ENCODE assay signal across 27 mouse cellular contexts in genomic region chr1:170630489-170630888, GRCm38 (mm10). TPM values are rescaled to one million over a fixed set of nuclear protein-coding genes. Genes with fewer than 3 reads are reported as not detected.
DNase-seq lines count a peak whose midpoint lies in the region; ATAC-seq and TF ChIP-seq lines count a peak whose summit lies in the region.
"Had no signal": no experiment of that assay in that cellular context is flagged by ENCODE, and none has a peak within 500 bp of the region (broad histone marks: within the 10 kb centered on the region; RNA-seq: fewer than 3 reads in every experiment).

No protein-coding gene starts in this region.

- H3K36me3 ChIP-seq in heart, embryonic 10.5 days, result no peaks in the 10 kb centered on the region
- no peaks in the 10 kb centered on the region for H3K36me3 ChIP-seq in C2C12 (ENCODE audit: control insufficient read depth, insufficient read depth)
- H3K36me3 ChIP-seq in liver, embryonic 16.5 days (ENCODE audit: control insufficient read depth, insufficient read depth), result no peaks in the 10 kb centered on the region
- H3K36me3 ChIP-seq: embryonic facial prominence, embryonic 15.5 days; forebrain, embryonic 10.5 days; hindbrain, embryonic 13.5 days; limb, embryonic 13.5 days; neural tube, embryonic 12.5 days had no signal

- TF ChIP-seq CTCF in C2C12 (IDR thresholded peaks at IDR 0.05; ENCODE audit: control insufficient read depth, insufficient read depth, insufficient read length), result no peak

- H3K4me1 ChIP-seq in heart, embryonic 10.5 days, result no peaks in the 10 kb centered on the region
- H3K4me1 ChIP-seq in liver, embryonic 16.5 days (ENCODE audit: control insufficient read depth, low read depth, low read length), result peaks cover 7% of the 10 kb centered on the region
- H3K4me1 ChIP-seq: embryonic facial prominence, embryonic 15.5 days; forebrain, embryonic 10.5 days; hindbrain, embryonic 13.5 days; limb, embryonic 13.5 days; neural tube, embryonic 12.5 days had no signal

- H3K79me2 ChIP-seq in C2C12 (ENCODE audit: control insufficient read depth, insufficient read depth), result no peaks in the 10 kb centered on the region

- no peaks in the 10 kb centered on the region for H3K27me3 ChIP-seq in heart, embryonic 10.5 days (ENCODE audit: insufficient read depth, poor library complexity, severe bottlenecking)
- H3K27me3 ChIP-seq in C2C12 (ENCODE audit: control insufficient read depth, insufficient read depth, insufficient read length), result no peaks in the 10 kb centered on the region
- H3K27me3 ChIP-seq in liver, embryonic 16.5 days (ENCODE audit: control insufficient read depth, insufficient read depth, low read depth, low read length), result no peaks in the 10 kb centered on the region
- H3K27me3 ChIP-seq: embryonic facial prominence, embryonic 15.5 days; hindbrain, embryonic 13.5 days; limb, embryonic 13.5 days; neural tube, embryonic 12.5 days had no signal

- no peak overlapping the region for H3ac ChIP-seq in C2C12 (ENCODE audit: control insufficient read depth, insufficient read length, low read depth)

- no peak overlapping the region for H3K4me2 ChIP-seq in liver, embryonic 16.5 days (ENCODE audit: low read depth, low read length)
- H3K4me2 ChIP-seq: embryonic facial prominence, embryonic 15.5 days; hindbrain, embryonic 13.5 days; limb, embryonic 13.5 days; lung, embryonic 14.5 days; neural tube, embryonic 12.5 days had no signal

- H3K79me3 ChIP-seq in C2C12 (ENCODE audit: low read depth), result no peaks in the 10 kb centered on the region

- H3K9me3 ChIP-seq in heart, embryonic 10.5 days, result no peaks in the 10 kb centered on the region
- no peaks in the 10 kb centered on the region for H3K9me3 ChIP-seq in liver, embryonic 16.5 days (replicated peaks; ENCODE audit: control insufficient read depth, low read length)
- H3K9me3 ChIP-seq: embryonic facial prominence, embryonic 15.5 days; forebrain, embryonic 10.5 days; hindbrain, embryonic 13.5 days; limb, embryonic 13.5 days; neural tube, embryonic 12.5 days had no signal

- peak; percentile 45 for DNase-seq in heart, embryonic 10.5 days (ENCODE audit: low spot score)
- DNase-seq in heart, adult 11 months, result no peak
- DNase-seq in spleen, adult 18-20 months, result no peak
- DNase-seq in lung, postnatal 10 days, result no peak
- DNase-seq in adrenal gland, postnatal 10 days, result no peak
- DNase-seq: adrenal gland, postnatal 14 days; cerebellum, adult 9-11 months; forebrain, postnatal 0 days; gastrocnemius, postnatal 14 days; heart, adult 18-20 months; kidney, adult 9 months; kidney, postnatal 14 days; lung, embryonic 14.5 days; lung, postnatal 36 days; midbrain, embryonic 14.5 days; right cerebral cortex, postnatal 25 days; thymus, postnatal 36 days had no signal

- H3K4me3 ChIP-seq in heart, embryonic 10.5 days, result no peak overlapping the region
- no peak overlapping the region for H3K4me3 ChIP-seq in C2C12 (ENCODE audit: insufficient read depth, poor library complexity, severe bottlenecking)
- H3K4me3 ChIP-seq in liver, embryonic 16.5 days (ENCODE audit: low read depth, low read length), result no peak overlapping the region
- H3K4me3 ChIP-seq: embryonic facial prominence, embryonic 15.5 days; forebrain, embryonic 10.5 days; hindbrain, embryonic 13.5 days; limb, embryonic 13.5 days; megakaryocyte, embryonic 14.5 days; neural tube, embryonic 12.5 days had no signal

- peak; percentile 77 for ATAC-seq in erythroblast, adult 5-6 weeks (replicated peaks; ENCODE audit: low FRiP score, poor library complexity, severe bottlenecking)
- peak; percentile 84 for ATAC-seq in liver, embryonic 16.5 days (ENCODE audit: low read depth)
- ATAC-seq: activated CD4-positive, CD25-positive, alpha-beta regulatory T cell, adult 4 months; forebrain, postnatal 0 days had no signal

- no peak overlapping the region for H3K9ac ChIP-seq in liver, embryonic 16.5 days (ENCODE audit: low read depth, low read length)
- H3K9ac ChIP-seq: embryonic facial prominence, embryonic 15.5 days; forebrain, postnatal 0 days; hindbrain, embryonic 13.5 days; limb, embryonic 13.5 days; lung, embryonic 14.5 days; neural tube, embryonic 12.5 days had no signal

- no peak overlapping the region for H3K27ac ChIP-seq in heart, embryonic 10.5 days
- H3K27ac ChIP-seq in liver, embryonic 16.5 days (ENCODE audit: low read length), result no peak overlapping the region; the same call in 1 of the 2 replicates
- H3K27ac ChIP-seq: embryonic facial prominence, embryonic 15.5 days; forebrain, embryonic 10.5 days; hindbrain, embryonic 13.5 days; limb, embryonic 13.5 days; neural tube, embryonic 12.5 days had no signal

- WGBS in heart, embryonic 10.5 days, result 80% methylated on average over 4 of the region's 4 CpGs
- 69% methylated on average over 4 of the region's 4 CpGs for WGBS in liver, embryonic 16.5 days (ENCODE audit: insufficient replicate concordance)

TF ChIP-seq in C2C12, 6 proteins besides CTCF, POLR2A, EP300 and RAD21:
- TF ChIP-seq MYOD1 (IDR thresholded peaks at IDR 0.05; ENCODE audit: control insufficient read depth, insufficient read length, low read depth) (peak; percentile 43), USF1 (IDR thresholded peaks at IDR 0.05; ENCODE audit: low read depth) (no peak)

RNA-seq across cellular contexts. Expression of gene Olfml2b, which starts 13.8 kb away (rescaled TPM):
- polyA plus RNA-seq in heart, embryonic 10.5 days (2016; fragmentation: Nextera tagmentation; extraction: Ambion mirVana), result 31.4 and 51.0 TPM in 2 replicates
- polyA plus RNA-seq in C2C12 (2012; fragmentation: generic; extraction: Trizol), result 15.0 TPM
- total RNA-seq in erythroblast, adult 5-6 weeks (2015; ENCODE audit: low replicate concordance), result 5.4 and 5.9 TPM in 2 replicates
- total RNA-seq in erythroblast, adult 5-6 weeks (2017; ENCODE audit: low replicate concordance), result 5.2 and 13.3 TPM in 2 replicates
- 3.3 and 3.4 TPM in 2 replicates for polyA plus RNA-seq in liver, embryonic 16.5 days (2015; fragmentation: Nextera tagmentation; extraction: Ambion mirVana)
- 10 to 100 TPM; 16.0 to 17.9 TPM for total RNA-seq in adrenal gland, postnatal 10 days (2021)
- polyA plus RNA-seq: activated CD4-positive, CD25-positive, alpha-beta regulatory T cell, adult 4 months had no signal

RNA-seq across cellular contexts. Expression of gene Nos1ap, which starts 40.8 kb away (rescaled TPM):
- 25.1 and 25.2 TPM in 2 replicates for polyA plus RNA-seq in heart, embryonic 10.5 days (2016; fragmentation: Nextera tagmentation; extraction: Ambion mirVana)
- 0.14 TPM for polyA plus RNA-seq in C2C12 (2012; fragmentation: generic; extraction: Trizol)
- 23.4 and 25.4 TPM in 2 replicates for total RNA-seq in erythroblast, adult 5-6 weeks (2015; ENCODE audit: low replicate concordance)
- 22.6 and 26.9 TPM in 2 replicates for total RNA-seq in erythroblast, adult 5-6 weeks (2017; ENCODE audit: low replicate concordance)
- 5.2 and 6.3 TPM in 2 replicates for polyA plus RNA-seq in liver, embryonic 16.5 days (2015; fragmentation: Nextera tagmentation; extraction: Ambion mirVana)
- total RNA-seq in adrenal gland, postnatal 10 days (2021), result 10 to 100 TPM; 14.5 to 20.1 TPM
- polyA plus RNA-seq: activated CD4-positive, CD25-positive, alpha-beta regulatory T cell, adult 4 months had no signal
